Mouse (Mus musculus) CH12.LX (cell line): ENCODE data around the gene Prkce.

Source experiments
- CTCF ChIP-seq, 2 experiments: IDR thresholded peaks in 1 of 2; conservative IDR thresholded peaks in 1 of 2; 2 replicates each; pipeline ENCODE4 v1.5.1; 2011 to 2012; ENCODE audit warnings: low read depth in 2 of 2, low read length in 2 of 2, improper control_type of control experiment in 1 of 2, inconsistent platforms in 1 of 2, mild to moderate bottlenecking in 1 of 2, moderate library complexity in 1 of 2
- E2F4 ChIP-seq: IDR thresholded peaks from 2 replicates; pipeline ENCODE4 v1.6.1; 2011; ENCODE audit warnings: low read depth, low read length, improper control_type of control experiment; ENCODE audit not compliant: insufficient replicate concordance
- ELF1 ChIP-seq: IDR thresholded peaks from 2 replicates; pipeline ENCODE4 v1.6.1; 2014; ENCODE audit warnings: low read depth, mild to moderate bottlenecking, inconsistent platforms, low read length, improper control_type of control experiment
- ETS1 ChIP-seq: conservative IDR thresholded peaks from 2 replicates; pipeline ENCODE4 v1.6.1; 2012; ENCODE audit warnings: low read depth, mild to moderate bottlenecking, inconsistent platforms, low read length, improper control_type of control experiment, moderate library complexity
- MAZ ChIP-seq: IDR thresholded peaks from 2 replicates; pipeline ENCODE4 v1.6.1; 2012; ENCODE audit warnings: low read depth, mild to moderate bottlenecking, inconsistent platforms, low read length, improper control_type of control experiment, moderate library complexity
- POLR2A ChIP-seq: IDR thresholded peaks from 2 replicates; pipeline ENCODE4 v1.6.1; 2011; ENCODE audit warnings: low read depth, mild to moderate bottlenecking, improper control_type of control experiment, low read length
- TBP ChIP-seq: conservative IDR thresholded peaks from 2 replicates; pipeline ENCODE4 v1.6.1; 2011; ENCODE audit warnings: low read depth, low read length, improper control_type of control experiment
- ZNF384 ChIP-seq: IDR thresholded peaks from 2 replicates; pipeline ENCODE4 v1.6.1; 2012; ENCODE audit warnings: low read depth, low read length, improper control_type of control experiment, inconsistent platforms

DNA sequence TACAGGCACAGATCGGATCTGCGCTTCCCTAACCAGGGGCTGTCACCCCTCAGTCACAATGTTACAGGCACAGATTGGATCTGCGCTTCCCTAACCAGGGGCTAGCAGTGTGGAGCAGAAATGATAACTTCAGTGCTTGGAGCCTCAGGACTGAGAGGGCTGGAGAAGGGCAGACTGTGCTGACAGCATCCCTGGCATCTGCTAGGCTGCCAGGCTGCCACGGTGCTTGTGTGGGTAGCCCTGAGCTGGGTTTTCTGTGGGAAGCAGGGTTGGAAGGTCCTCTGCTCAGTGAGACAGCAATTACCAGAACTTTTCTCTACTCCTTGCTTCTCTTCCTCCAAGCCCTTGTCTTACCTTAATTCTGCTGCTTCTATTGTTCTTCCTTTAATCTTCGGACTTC, 300.4 kb downstream of the Prkce start:
- no peak for TF ChIP-seq ETS1
- no peak for TF ChIP-seq TBP
- no peak for TF ChIP-seq ZNF384
- no peak for TF ChIP-seq CTCF (conservative IDR thresholded peaks at IDR 0.05 in 1 of 2, IDR thresholded peaks at IDR 0.05 in 1 of 2; ENCODE audit: low read depth in 2 of 2, low read length in 2 of 2)
- no peak for TF ChIP-seq ELF1
- TF ChIP-seq E2F4, result no peak
- no peak for TF ChIP-seq POLR2A
- no peak for TF ChIP-seq MAZ
